Mouse (Mus musculus): ENCODE measurements around the gene C130026I21Rik.
"Not testable (repeated sequence)": the region's sequence is repeated elsewhere in the genome, so short reads cannot be mapped to it uniquely, and the experiment has no call there.

DNA sequence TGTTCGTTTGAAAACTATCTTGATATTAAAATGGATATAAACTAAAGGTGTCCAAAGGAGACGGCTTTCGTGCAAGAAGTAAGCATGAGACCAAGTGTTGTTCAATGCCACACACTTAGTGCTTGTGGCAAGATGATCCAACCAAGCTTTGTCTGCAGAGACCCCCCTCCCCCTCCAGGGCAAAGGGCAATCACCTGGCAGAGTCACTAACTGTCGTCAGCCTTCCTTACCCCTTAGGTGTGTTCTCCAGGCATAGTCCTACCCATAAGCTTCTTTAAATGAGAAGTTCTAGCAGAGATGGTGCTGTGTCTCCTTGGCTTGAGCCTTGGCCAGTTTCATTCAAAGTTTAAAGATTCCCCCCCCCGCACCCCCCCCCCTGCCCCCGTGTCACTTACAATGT is 152.8 kb downstream of the C130026I21Rik start:
- TF ChIP-seq CTCF, EP300 (IDR thresholded peaks at IDR 0.05; ENCODE audit: low read depth): not testable (repeated sequence)

Measured in liver, postnatal 0 days (tissue).